Mouse (Mus musculus): ENCODE data around the gene Fam160a1.

DNA sequence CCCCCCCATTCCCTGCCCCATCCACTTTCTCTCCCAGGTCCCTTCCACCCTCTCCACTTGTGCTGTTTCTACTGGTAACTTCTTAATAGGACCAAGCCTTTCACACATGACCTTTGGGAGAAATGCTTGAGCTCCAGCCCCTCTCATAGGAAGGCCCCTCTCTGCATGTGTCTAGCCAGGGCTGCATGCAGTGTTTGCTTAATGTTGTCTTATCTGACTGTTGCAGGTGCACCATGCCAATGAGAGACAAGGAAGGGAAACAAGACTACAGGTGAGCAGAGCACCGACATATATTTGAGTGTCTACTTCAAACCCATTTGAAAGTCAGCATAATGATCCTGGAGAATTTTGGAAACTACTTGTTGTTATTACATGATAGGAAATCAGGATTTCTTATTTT, 200.7 kb downstream of the Fam160a1 start:
- TF ChIP-seq MAX (IDR thresholded peaks at IDR 0.05) (no peak), USF1 (IDR thresholded peaks at IDR 0.05; ENCODE audit: low read depth) (no peak), CTCF (IDR thresholded peaks at IDR 0.05; ENCODE audit: control insufficient read depth, insufficient read depth, insufficient read length) (no peak), CEBPB (IDR thresholded peaks at IDR 0.05; ENCODE audit: low read depth) (no peak), MYOD1 (IDR thresholded peaks at IDR 0.05; ENCODE audit: control insufficient read depth, insufficient read length, low read depth) (no peak), MYOG (IDR thresholded peaks at IDR 0.05; ENCODE audit: control insufficient read depth, extremely low read depth, insufficient read length) (no peak)

Measured in C2C12 (cell line).